Mouse (Mus musculus): ENCODE measurements at regions not wholly inside any gene's neighbourhood (a gene's known extent, or its start where the extent isn't known, plus 50 kb on each side); places are given as distances from the start of the nearest gene placed in this dataset.

- DNase-seq (ENCODE audit: inconsistent ontology term), result no peak
These were observed 1516.2 kb downstream of the Tbl1xr1 start for GRCm38 (mm10) chr3:23592506-23593141.

DNA sequence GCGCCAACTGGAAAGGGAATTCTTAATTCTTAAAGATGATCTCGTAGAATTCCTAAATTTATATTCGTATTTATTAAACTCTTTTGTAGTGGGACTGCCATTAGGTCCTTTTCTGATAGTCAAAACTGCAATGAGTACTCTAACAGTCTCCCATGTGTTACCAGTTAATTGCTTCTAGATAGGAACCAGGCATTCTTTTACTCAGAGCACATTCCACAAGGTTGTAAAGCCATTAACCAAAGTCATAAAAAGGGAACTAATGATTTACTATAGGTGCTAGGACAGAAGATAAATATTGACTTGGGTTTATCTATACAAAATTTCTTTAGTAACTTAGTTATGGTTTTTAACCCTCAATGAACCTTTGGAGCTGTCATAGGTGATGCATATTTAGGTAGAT is 1525.0 kb downstream of the Tbl1xr1 start:
- DNase-seq (ENCODE audit: inconsistent ontology term), result no peak

- no peak for DNase-seq (ENCODE audit: inconsistent ontology term)
These were observed 1533.6 kb downstream of the Tbl1xr1 start for GRCm38 (mm10) chr3:23610054-23610453.

DNA sequence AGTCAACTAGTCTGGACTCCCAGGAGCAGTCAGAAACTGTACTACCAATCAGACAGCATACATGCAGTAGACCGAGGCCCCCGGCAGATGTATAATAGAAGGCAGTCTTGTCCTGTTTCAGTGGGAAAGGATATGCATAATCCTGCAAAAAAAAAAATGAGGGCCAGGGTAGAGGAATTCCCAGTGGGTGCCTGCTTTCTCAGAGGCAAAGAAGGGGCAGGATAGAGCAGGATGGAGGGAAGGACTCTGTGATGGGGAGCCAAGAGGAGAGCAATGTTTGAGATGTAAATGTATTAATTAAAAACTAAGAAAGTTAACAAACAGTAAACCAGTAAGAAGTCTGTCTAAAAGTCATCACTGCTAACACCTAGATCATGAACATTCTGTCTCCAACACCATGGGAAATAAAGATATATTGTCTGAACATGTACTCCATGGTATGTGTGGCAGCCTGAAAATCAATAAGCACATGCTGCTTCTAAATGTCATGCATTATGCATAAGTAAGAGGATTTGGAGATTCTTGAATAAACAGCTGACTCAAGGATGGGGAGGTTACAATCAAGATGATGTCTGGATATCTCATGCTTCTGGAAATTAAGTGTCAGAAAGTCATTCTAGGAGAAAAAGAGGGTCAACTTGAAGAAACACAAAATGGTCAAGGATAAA is 1485.3 kb downstream of the Naaladl2 start:
- no peak for DNase-seq (ENCODE audit: inconsistent ontology term)

DNA sequence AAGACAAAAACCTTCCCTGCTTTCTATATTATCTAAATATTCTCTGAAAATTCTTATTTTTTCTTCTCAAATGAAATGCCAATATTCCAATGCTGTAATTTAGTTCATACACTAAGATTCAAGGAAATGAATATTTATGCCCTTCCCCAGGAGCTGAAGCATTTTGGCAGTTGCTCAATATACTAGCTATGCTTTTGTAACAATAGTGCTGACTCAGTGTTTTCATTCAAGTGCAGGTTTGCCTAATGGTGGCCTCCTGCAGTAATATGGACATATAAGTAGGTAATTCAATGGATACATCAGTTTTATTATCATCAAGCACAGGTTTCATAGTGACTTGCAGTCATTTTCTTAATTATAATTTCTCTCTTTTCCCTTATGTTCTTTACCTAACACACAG is 1437.3 kb downstream of the Naaladl2 start:
- no peak for DNase-seq (ENCODE audit: inconsistent ontology term)
